Mouse (Mus musculus): ENCODE data around the gene Pdia2.
A peak's percentile ranks its signal among the peaks of the same experiment; 100 is the strongest.

The Pdia2 gene

GRCm38 (mm10) chr17:26198892-26199291 is at the start of gene Pdia2:
Gene Pdia2, minus strand, starts transcription at chr17:26199087.
- no peak for DNase-seq

- peak; percentile 90 for DNase-seq
Measured at GRCm38 (mm10) chr17:26244101-26244841, 45.4 kb upstream of the Pdia2 start, which contains the start of gene Fam234a. Gene Fam234a, minus strand, starts transcription at chr17:26244242.

- DNase-seq, result no peak
Measured at GRCm38 (mm10) chr17:26243471-26244100, 44.7 kb upstream of the Pdia2 start.

GRCm38 (mm10) chr17:26240990-26241389 is 42.1 kb upstream of the Pdia2 start:
- no peak for DNase-seq

- no peak for DNase-seq
Measured at GRCm38 (mm10) chr17:26240120-26240790, 41.4 kb upstream of the Pdia2 start.

GRCm38 (mm10) chr17:26239551-26239950 is 40.7 kb upstream of the Pdia2 start:
- no peak for DNase-seq

GRCm38 (mm10) chr17:26237667-26238066 is 38.8 kb upstream of the Pdia2 start:
- no peak for DNase-seq

GRCm38 (mm10) chr17:26235077-26235815 is 36.4 kb upstream of the Pdia2 start:
- no peak for DNase-seq

- no peak for DNase-seq
Measured at GRCm38 (mm10) chr17:26234386-26234785, 35.5 kb upstream of the Pdia2 start.

- DNase-seq, result no peak
Measured at GRCm38 (mm10) chr17:26232863-26233262, 34.0 kb upstream of the Pdia2 start.

- DNase-seq, result no peak
Measured at GRCm38 (mm10) chr17:26231156-26231555, 32.3 kb upstream of the Pdia2 start.

GRCm38 (mm10) chr17:26229776-26230175 is 30.9 kb upstream of the Pdia2 start:
- no peak for DNase-seq

GRCm38 (mm10) chr17:26225150-26225549 is 26.3 kb upstream of the Pdia2 start:
- DNase-seq, result no peak

GRCm38 (mm10) chr17:26221508-26221907 is 22.6 kb upstream of the Pdia2 start:
- no peak for DNase-seq

- DNase-seq, result no peak
Measured at GRCm38 (mm10) chr17:26212681-26213080, 13.8 kb upstream of the Pdia2 start.

GRCm38 (mm10) chr17:26212241-26212640 is 13.4 kb upstream of the Pdia2 start:
- no peak for DNase-seq

GRCm38 (mm10) chr17:26207686-26208085 is 8.8 kb upstream of the Pdia2 start, which contains the start of gene Arhgdig:
Gene Arhgdig, minus strand, starts transcription at chr17:26207786.
- DNase-seq, result no peak

- no peak for DNase-seq
Measured at GRCm38 (mm10) chr17:26206392-26206791, 7.5 kb upstream of the Pdia2 start.

- DNase-seq, result no peak
Measured at GRCm38 (mm10) chr17:26204766-26205165, 5.9 kb upstream of the Pdia2 start.

GRCm38 (mm10) chr17:26203321-26203811 is 4.5 kb upstream of the Pdia2 start:
- DNase-seq, result peak; percentile 83

- DNase-seq, result peak; percentile 33
Measured at GRCm38 (mm10) chr17:26202737-26203136, 3.9 kb upstream of the Pdia2 start, which contains the start of gene Rgs11. Gene Rgs11, plus strand, starts transcription at chr17:26202951.

GRCm38 (mm10) chr17:26201998-26202397 is 3.1 kb upstream of the Pdia2 start:
- DNase-seq, result no peak

Data from right cerebral cortex, postnatal 25 days (tissue).